Comparison of ENCODE assay signal across 9 mouse cellular contexts in genomic region chr8:121694453-121694852, GRCm38 (mm10). TPM values are rescaled to one million over a fixed set of nuclear protein-coding genes. Genes with fewer than 3 reads are reported as not detected.
DNase-seq lines count a peak whose midpoint lies in the region; ATAC-seq and TF ChIP-seq lines count a peak whose summit lies in the region.
"Had no signal": no experiment of that assay in that cellular context is flagged by ENCODE, and none has a peak within 500 bp of the region (broad histone marks: within the 10 kb centered on the region; RNA-seq: fewer than 3 reads in every experiment).

No protein-coding gene starts in this region.

- no peak overlapping the region for H3K4me3 ChIP-seq in intestine, embryonic 14.5 days (ENCODE audit: low read depth, low read length)
- no peak overlapping the region for H3K4me3 ChIP-seq in intestine, embryonic 16.5 days (ENCODE audit: low read length)
- no peak overlapping the region for H3K4me3 ChIP-seq in MEL (ENCODE audit: control insufficient read depth in 1 of 2, insufficient read depth in 1 of 2, low read depth in 2 of 2, low read length in 2 of 2)
- H3K4me3 ChIP-seq in forebrain, embryonic 13.5 days: no peak overlapping the region
- H3K4me3 ChIP-seq: neural tube, embryonic 12.5 days had no signal

- H3K4me2 ChIP-seq in intestine, embryonic 14.5 days (ENCODE audit: low read length): no peak overlapping the region
- no peak overlapping the region for H3K4me2 ChIP-seq in intestine, embryonic 16.5 days (ENCODE audit: low read depth, low read length)
- no peak overlapping the region for H3K4me2 ChIP-seq in forebrain, embryonic 13.5 days
- H3K4me2 ChIP-seq: neural tube, embryonic 12.5 days had no signal

- no peak overlapping the region for H3K9ac ChIP-seq in intestine, embryonic 14.5 days (ENCODE audit: low read length)
- no peak overlapping the region for H3K9ac ChIP-seq in intestine, embryonic 16.5 days (ENCODE audit: low read depth, low read length)
- no peak overlapping the region for H3K9ac ChIP-seq in MEL (ENCODE audit: control insufficient read depth, low read depth, low read length, poor library complexity, severe bottlenecking)
- no peak overlapping the region for H3K9ac ChIP-seq in forebrain, embryonic 13.5 days
- H3K9ac ChIP-seq: neural tube, embryonic 12.5 days had no signal

- no peak overlapping the region for H3K27ac ChIP-seq in intestine, embryonic 14.5 days (ENCODE audit: low read depth)
- no peak overlapping the region for H3K27ac ChIP-seq in intestine, embryonic 16.5 days (ENCODE audit: low read length)
- no peak overlapping the region for H3K27ac ChIP-seq in MEL (ENCODE audit: control insufficient read depth, low read depth, low read length)
- no peak overlapping the region for H3K27ac ChIP-seq in forebrain, embryonic 13.5 days
- H3K27ac ChIP-seq: neural tube, embryonic 12.5 days had no signal

- TF ChIP-seq CTCF in MEL (IDR thresholded peaks at IDR 0.05 in 2 of 3, conservative IDR thresholded peaks at IDR 0.05 in 1 of 3; ENCODE audit: control insufficient read depth in 1 of 3, insufficient read depth in 1 of 3, low read depth in 2 of 3, low read length in 3 of 3, poor library complexity in 1 of 3, severe bottlenecking in 1 of 3): peak; percentile 52 to 83 (median 70)

- peak; percentile 71 for DNase-seq in intestine, embryonic 14.5 days (ENCODE audit: low spot score)
- peak; percentile 49 for DNase-seq in A20 (ENCODE audit: low read depth, low spot score)
- DNase-seq in MEL (ENCODE audit: low read depth, low spot score): peak; percentile 16
- DNase-seq in cerebellum, adult 9-11 months: peak; percentile 75
- DNase-seq in kidney, postnatal 4 days: peak; percentile 69 to 74
- peak; percentile 44 to 68 for DNase-seq in spleen, postnatal 10 days (ENCODE audit: low spot score in 2 of 2)

- TF ChIP-seq POLR2A in MEL (IDR thresholded peaks at IDR 0.05; ENCODE audit: control insufficient read depth in 1 of 2, insufficient read depth in 1 of 2, low read depth in 1 of 2, low read length in 2 of 2, poor library complexity in 1 of 2): no peak

- H3K79me2 ChIP-seq in MEL (ENCODE audit: control insufficient read depth, insufficient read depth, low read length, poor library complexity): no peaks in the 10 kb centered on the region

- 51% methylated on average over 4 of the region's 4 CpGs for WGBS in intestine, embryonic 14.5 days
- 53% methylated on average over 4 of the region's 4 CpGs for WGBS in intestine, embryonic 16.5 days
- 53% methylated on average over 4 of the region's 4 CpGs for WGBS in forebrain, embryonic 13.5 days

- no peak for TF ChIP-seq EP300 in MEL (IDR thresholded peaks at IDR 0.05; ENCODE audit: low read depth in 1 of 2, low read length in 2 of 2)

- H3K4me1 ChIP-seq in intestine, embryonic 14.5 days (replicated peaks; ENCODE audit: control insufficient read depth, insufficient read depth, low read length): peaks cover 13% of the 10 kb centered on the region
- peaks cover 8% of the 10 kb centered on the region; the same call in 1 of the 2 replicates for H3K4me1 ChIP-seq in intestine, embryonic 16.5 days (ENCODE audit: control insufficient read depth, insufficient read depth, low read length)
- no peaks in the 10 kb centered on the region for H3K4me1 ChIP-seq in MEL (ENCODE audit: control insufficient read depth in 1 of 2, insufficient read depth in 2 of 2, low read length in 2 of 2)
- peaks cover 15% of the 10 kb centered on the region for H3K4me1 ChIP-seq in forebrain, embryonic 13.5 days

- no peaks in the 10 kb centered on the region for H3K9me3 ChIP-seq in intestine, embryonic 14.5 days (ENCODE audit: control insufficient read depth, low read length)
- no peaks in the 10 kb centered on the region for H3K9me3 ChIP-seq in intestine, embryonic 16.5 days (ENCODE audit: control insufficient read depth, low read length)
- no peaks in the 10 kb centered on the region for H3K9me3 ChIP-seq in MEL (replicated peaks; ENCODE audit: insufficient read depth, low read length)
- H3K9me3 ChIP-seq in forebrain, embryonic 13.5 days (replicated peaks): no peaks in the 10 kb centered on the region
- H3K9me3 ChIP-seq: neural tube, embryonic 12.5 days had no signal

- no peak for ATAC-seq in intestine, embryonic 14.5 days (replicated peaks; ENCODE audit: low FRiP score, low TSS enrichment, low read depth)
- ATAC-seq in intestine, embryonic 16.5 days: no peak
- no peak for ATAC-seq in forebrain, embryonic 13.5 days

- H3K27me3 ChIP-seq in intestine, embryonic 14.5 days (replicated peaks; ENCODE audit: control insufficient read depth, insufficient read depth, low read length): no peaks in the 10 kb centered on the region
- no peaks in the 10 kb centered on the region for H3K27me3 ChIP-seq in intestine, embryonic 16.5 days (replicated peaks; ENCODE audit: control insufficient read depth, insufficient read depth, low read length)
- H3K27me3 ChIP-seq in MEL (ENCODE audit: control insufficient read depth in 1 of 2, insufficient read depth in 2 of 2, low read length in 2 of 2): no peaks in the 10 kb centered on the region
- H3K27me3 ChIP-seq in forebrain, embryonic 13.5 days: no peaks in the 10 kb centered on the region
- H3K27me3 ChIP-seq: neural tube, embryonic 12.5 days had no signal

- no peak; the same call in 1 of the 2 replicates for TF ChIP-seq RAD21 in MEL (IDR thresholded peaks at IDR 0.05; ENCODE audit: low read depth, low read length)

- H3K36me3 ChIP-seq in intestine, embryonic 14.5 days (ENCODE audit: control insufficient read depth, insufficient read depth, low read length): no peaks in the 10 kb centered on the region
- H3K36me3 ChIP-seq in intestine, embryonic 16.5 days (ENCODE audit: control insufficient read depth, insufficient read depth, low read length): no peaks in the 10 kb centered on the region
- no peaks in the 10 kb centered on the region for H3K36me3 ChIP-seq in MEL (ENCODE audit: control insufficient read depth in 1 of 2, insufficient read depth in 2 of 2, low read length in 2 of 2)
- H3K36me3 ChIP-seq in forebrain, embryonic 13.5 days (ENCODE audit: poor library complexity, severe bottlenecking): no peaks in the 10 kb centered on the region
- H3K36me3 ChIP-seq: neural tube, embryonic 12.5 days had no signal

TF ChIP-seq in MEL, 35 proteins besides CTCF, POLR2A, EP300 and RAD21:
- TF ChIP-seq SMC3 (IDR thresholded peaks at IDR 0.05; ENCODE audit: low read depth, low read length) (peak; percentile 45), MAZ (IDR thresholded peaks at IDR 0.05; ENCODE audit: low read depth, low read length) (no peak)
TF ChIP-seq in MEL: peak in this region for 1.

RNA-seq across cellular contexts. Expression of gene Jph3, which starts 35.0 kb away (rescaled TPM):
- 4.4 and 4.6 TPM in 2 replicates for polyA plus RNA-seq in intestine, embryonic 14.5 days (2014; fragmentation: Nextera tagmentation; extraction: Ambion mirVana)
- 2.8 and 3.3 TPM in 2 replicates for polyA plus RNA-seq in intestine, embryonic 16.5 days (2015; fragmentation: Nextera tagmentation; extraction: Ambion mirVana)
- not detected in 2 replicates for total RNA-seq in MEL (2012; rRNA removed)
- under 1 TPM in 1 of 2 experiments, not detected in 1; 0.15 TPM for polyA plus RNA-seq in MEL (2012; ENCODE audit: insufficient read depth in 1 of 2, insufficient read length in 2 of 2, low read depth in 1 of 2, low replicate concordance in 2 of 2, missing spikeins in 1 of 2)
- 34.9 and 36.7 TPM in 2 replicates for polyA plus RNA-seq in forebrain, embryonic 13.5 days (2015; fragmentation: Nextera tagmentation; extraction: Ambion mirVana)

RNA-seq across cellular contexts. Expression of gene Zcchc14, which starts 41.8 kb away (rescaled TPM):
- polyA plus RNA-seq in intestine, embryonic 14.5 days (2014; fragmentation: Nextera tagmentation; extraction: Ambion mirVana): 21.9 and 25.1 TPM in 2 replicates
- polyA plus RNA-seq in intestine, embryonic 16.5 days (2015; fragmentation: Nextera tagmentation; extraction: Ambion mirVana): 7.7 and 9.5 TPM in 2 replicates
- total RNA-seq in MEL (2012; rRNA removed): 0.04 TPM in 1 of 2 replicates, not detected in the other
- polyA plus RNA-seq in MEL (2012; ENCODE audit: insufficient read depth in 1 of 2, insufficient read length in 2 of 2, low read depth in 1 of 2, low replicate concordance in 2 of 2, missing spikeins in 1 of 2): under 1 TPM in 1 of 2 experiments, not detected in 1; 0.11 TPM
- 30.0 and 33.7 TPM in 2 replicates for polyA plus RNA-seq in forebrain, embryonic 13.5 days (2015; fragmentation: Nextera tagmentation; extraction: Ambion mirVana)

Comparison
In these comparisons a context has a peak if more than half of its experiments do, and no peak if none do; other contexts are left out.
1. DNase-seq: peak in every context shown above with its lines; median percentile 75 in cerebellum, adult 9-11 months; 72 in kidney, postnatal 4 days; 71 in intestine, embryonic 14.5 days; 56 in spleen, postnatal 10 days; 49 in A20; 16 in MEL.